Mouse (Mus musculus): ENCODE measurements around the gene Cend1.

Cend1 gene

DNA sequence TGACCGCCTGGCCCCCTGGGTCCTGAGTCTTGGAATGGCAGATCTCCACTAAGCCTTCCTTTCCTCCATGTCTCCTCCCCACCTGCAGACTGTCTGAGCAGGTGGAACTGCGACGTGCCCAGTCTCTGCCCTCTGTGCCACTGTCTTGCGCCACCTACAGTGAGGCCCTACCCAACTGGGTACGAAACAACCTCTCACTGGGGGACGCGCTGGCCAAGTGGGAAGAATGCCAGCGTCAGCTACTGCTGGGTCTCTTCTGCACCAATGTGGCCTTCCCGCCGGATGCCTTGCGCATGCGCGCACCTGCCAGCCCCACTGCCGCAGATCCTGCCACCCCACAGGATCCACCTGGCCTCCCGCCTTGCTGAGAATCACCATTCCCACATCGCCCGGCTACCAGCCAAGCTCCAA, 30.0 kb upstream of the Cend1 start:
- POLR2A ChIA-PET: interaction anchor here in 3 of 4 experiments (1.0 to 38.4 kb wide), 18 partner anchors 0 to 231 kb away, joined by 3 to 944 read pairs (median 6); partner anchors contain the start of genes Cd151 (in 2 of the 3), Cracr2b (in 2 of the 3), Pidd1 (in 2 of the 3) and Pnpla2 (in 2 of the 3)
- CTCF ChIA-PET: interaction anchor here (0.5 to 3.8 kb wide), 24 partner anchors 9 to 384 kb away, joined by 3 to 27 read pairs (median 5); partner anchors contain the start of genes Eps8l2 (in 1 of the 4), Pidd1 (in 1 of the 4), Polr2l (in 1 of the 4) and Rplp2 (in 1 of the 4)

DNA sequence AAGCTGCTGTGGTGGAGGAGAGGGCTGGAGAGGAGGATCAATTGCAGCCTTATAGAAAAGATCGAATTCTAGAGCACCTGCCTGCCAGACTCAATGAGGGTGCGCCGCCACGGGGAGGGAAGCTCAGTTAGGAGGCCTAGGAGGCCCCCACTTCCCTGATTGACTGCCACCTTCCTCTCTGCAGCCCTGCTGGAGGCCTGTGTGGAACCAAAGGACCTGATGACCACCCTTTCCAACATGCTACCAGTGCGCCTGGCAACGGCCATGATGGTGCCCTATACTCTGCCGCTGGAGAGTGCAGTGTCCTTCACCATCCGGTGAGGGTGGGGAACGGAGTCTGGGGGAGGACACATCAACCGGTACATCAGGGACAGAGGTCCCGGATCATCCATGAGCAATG, 29.4 kb upstream of the Cend1 start:
- CTCF ChIA-PET: interaction anchor here (0.5 to 3.8 kb wide), 42 partner anchors 8 to 1205 kb away, joined by 3 to 27 read pairs (median 3); partner anchors contain the start of genes Cend1 (in 2 of the 4), Rplp2 (in 2 of the 4), Cd151 (in 1 of the 4) and Chid1 (in 1 of the 4)
- POLR2A ChIA-PET: interaction anchor here in 3 of 4 experiments (0.6 to 38.4 kb wide), 26 partner anchors 1 to 545 kb away, joined by 3 to 944 read pairs (median 3); partner anchors contain the start of genes Rplp2 (in 3 of the 3), Cd151 (in 2 of the 3), Cend1 (in 2 of the 3) and Cracr2b (in 2 of the 3)

DNA sequence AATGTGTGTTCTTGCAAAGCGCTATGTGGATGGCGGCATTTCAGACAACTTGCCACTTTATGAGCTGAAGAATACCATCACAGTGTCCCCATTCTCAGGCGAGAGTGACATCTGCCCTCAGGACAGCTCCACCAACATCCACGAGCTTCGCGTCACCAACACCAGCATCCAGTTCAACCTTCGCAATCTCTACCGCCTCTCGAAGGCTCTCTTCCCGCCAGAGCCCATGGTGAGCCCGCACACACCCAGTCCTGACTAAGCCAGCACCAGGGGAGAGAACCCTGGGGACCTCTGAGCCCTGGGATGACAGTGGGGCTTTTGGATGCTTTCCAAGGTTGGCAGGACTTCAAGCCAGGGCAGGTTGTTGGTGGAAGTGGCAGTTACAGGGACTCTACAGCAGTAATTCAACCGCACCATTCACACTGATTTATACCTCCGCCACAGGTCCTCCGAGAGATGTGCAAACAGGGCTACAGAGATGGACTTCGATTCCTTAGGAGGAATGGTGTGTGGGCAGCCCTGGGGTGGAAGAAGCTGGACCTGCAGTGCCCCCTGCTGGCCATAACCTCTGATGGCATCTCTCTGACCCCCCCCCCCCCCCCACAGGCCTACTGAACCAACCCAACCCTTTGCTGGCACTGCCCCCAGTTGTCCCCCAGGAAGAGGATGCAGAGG, 28.8 kb upstream of the Cend1 start:
- ChIA-PET POLR2A (interaction anchor here in 3 of 4 experiments (0.6 to 38.4 kb wide), 25 partner anchors 0 to 545 kb away, joined by 3 to 944 read pairs (median 4); partner anchors contain the start of genes Rplp2 (in 3 of the 3), Cd151 (in 2 of the 3), Cend1 (in 2 of the 3) and Cracr2b (in 2 of the 3)), CTCF (interaction anchor here (0.5 to 3.8 kb wide), 44 partner anchors 9 to 913 kb away, joined by 3 to 27 read pairs (median 3); partner anchors contain the start of genes Rplp2 (in 2 of the 4), Cd151 (in 1 of the 4), Cend1 (in 1 of the 4) and Chid1 (in 1 of the 4))

- CTCF ChIA-PET: interaction anchor here (0.5 to 3.8 kb wide), 15 partner anchors 10 to 159 kb away, joined by 3 to 27 read pairs (median 6); partner anchors contain the start of genes Cd151 (in 1 of the 4), Eps8l2 (in 1 of the 4) and Rplp2 (in 1 of the 4)
These were observed 27.9 kb upstream of the Cend1 start for GRCm38 (mm10) chr7:141457236-141457635.

DNA sequence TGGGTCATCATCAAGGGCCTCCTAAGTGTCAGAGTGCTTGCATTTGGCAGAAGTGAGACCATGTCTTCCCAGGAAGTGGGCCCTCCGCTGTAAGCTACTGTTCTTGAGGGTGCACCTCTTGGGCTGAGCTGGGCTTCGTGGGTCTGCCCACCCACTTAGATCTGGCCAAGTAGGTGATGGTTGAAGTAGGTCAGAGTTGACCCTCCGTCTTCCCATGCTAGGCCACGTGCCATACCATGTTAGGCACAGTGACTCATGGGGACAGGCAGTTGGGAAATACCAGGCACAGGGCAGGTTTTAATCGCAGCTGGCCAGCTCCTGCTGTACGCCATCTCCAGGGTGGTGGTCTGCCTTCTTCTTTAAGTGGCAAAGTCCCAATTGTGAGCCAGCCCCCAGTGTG, 27.4 kb upstream of the Cend1 start:
- ChIA-PET POLR2A (interaction anchor here in 3 of 4 experiments (0.6 to 38.4 kb wide), 9 partner anchors 1 to 51 kb away, joined by 3 to 944 read pairs (median 465); partner anchors contain the start of genes Cd151 (in 2 of the 3), Cracr2b (in 2 of the 3), Pnpla2 (in 2 of the 3) and Polr2l (in 2 of the 3)), CTCF (interaction anchor here in 2 of 4 experiments (0.6 to 3.2 kb wide), 5 partner anchors 12 to 118 kb away, joined by 3 to 21 read pairs (median 9); partner anchors contain the start of genes Cd151 (in 1 of the 2) and Eps8l2 (in 1 of the 2))

More at GRCm38 (mm10) chr7:141457236-141457635, 27.9 kb upstream of the Cend1 start:
- POLR2A ChIA-PET: interaction anchor here in 3 of 4 experiments (0.6 to 38.4 kb wide), 11 partner anchors 1 to 194 kb away, joined by 3 to 944 read pairs (median 8); partner anchors contain the start of genes Cd151 (in 2 of the 3), Cracr2b (in 2 of the 3), Pnpla2 (in 2 of the 3) and Polr2l (in 2 of the 3)

- ChIA-PET POLR2A (interaction anchor here (0.6 to 38.4 kb wide), 26 partner anchors 3 to 482 kb away, joined by 3 to 944 read pairs (median 6); partner anchors contain the start of genes Polr2l (in 3 of the 4), Rplp2 (in 3 of the 4), Tspan4 (in 3 of the 4) and Cd151 (in 2 of the 4)), CTCF (interaction anchor here in 2 of 4 experiments (0.6 to 3.2 kb wide), 10 partner anchors 9 to 177 kb away, joined by 3 to 21 read pairs (median 6); partner anchors contain the start of genes Cd151 (in 1 of the 2), Pidd1 (in 1 of the 2), Rplp2 (in 1 of the 2) and Sct (in 1 of the 2))
These were observed 26.5 kb upstream of the Cend1 start for GRCm38 (mm10) chr7:141455610-141456314.

- ChIA-PET POLR2A (interaction anchor here (0.6 to 38.4 kb wide), 33 partner anchors 4 to 482 kb away, joined by 3 to 944 read pairs (median 4); partner anchors contain the start of genes Cd151 (in 3 of the 4), Polr2l (in 3 of the 4), Rplp2 (in 3 of the 4) and Tspan4 (in 3 of the 4)), CTCF (interaction anchor here in 2 of 4 experiments (0.6 to 3.2 kb wide), 14 partner anchors 8 to 176 kb away, joined by 3 to 21 read pairs (median 4); partner anchors contain the start of genes Cd151 (in 1 of the 2), Rplp2 (in 1 of the 2) and Sct (in 1 of the 2))
These were observed 25.8 kb upstream of the Cend1 start, which contains the start of gene Pnpla2 for GRCm38 (mm10) chr7:141454967-141455551. Gene Pnpla2 (plus strand): TSS chr7:141455198.

GRCm38 (mm10) chr7:141453636-141454035, 24.3 kb upstream of the Cend1 start:
- POLR2A ChIA-PET: interaction anchor here (0.6 to 26.7 kb wide), 14 partner anchors 10 to 238 kb away, joined by 3 to 944 read pairs (median 8); partner anchors contain the start of genes Cd151 (in 2 of the 4), Cend1 (in 2 of the 4), Cracr2b (in 2 of the 4) and Pidd1 (in 2 of the 4)
- CTCF ChIA-PET: interaction anchor here in 1 of 4 experiments (0.7 to 3.2 kb wide), 3 partner anchors 16 to 75 kb away, joined by 3 to 15 read pairs (median 3); partner anchors contain the start of gene Slc25a22

DNA sequence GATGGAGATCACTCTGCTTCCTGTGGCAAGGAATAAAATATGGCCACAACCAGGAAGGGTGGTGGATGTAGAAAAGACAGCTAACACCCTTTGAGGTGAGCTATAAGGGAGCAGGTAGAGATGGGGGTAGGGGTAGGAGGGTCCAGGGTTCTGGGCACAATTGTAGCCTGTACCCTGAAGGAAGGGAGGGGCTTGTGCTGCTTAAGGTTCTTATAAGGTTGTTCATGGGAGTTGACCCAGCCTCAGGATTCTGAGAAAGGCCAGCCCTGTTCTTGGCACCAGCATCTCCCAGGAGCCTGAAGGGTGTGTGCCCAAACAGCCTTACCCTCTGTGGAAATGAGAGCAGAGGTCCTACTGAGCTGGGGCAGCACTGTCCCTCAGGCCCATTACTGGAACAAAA, 22.6 kb upstream of the Cend1 start:
- POLR2A ChIA-PET: interaction anchor here (0.6 to 26.7 kb wide), 23 partner anchors 8 to 235 kb away, joined by 3 to 944 read pairs (median 3); partner anchors contain the start of genes Cd151 (in 3 of the 4), Polr2l (in 3 of the 4), Taldo1 (in 3 of the 4) and Tspan4 (in 3 of the 4)
- CTCF ChIA-PET: interaction anchor here in 2 of 4 experiments (1.5 to 1.8 kb wide), 2 partner anchors 9 to 12 kb away, joined by 5 to 6 read pairs; no protein-coding TSS in a partner anchor

DNA sequence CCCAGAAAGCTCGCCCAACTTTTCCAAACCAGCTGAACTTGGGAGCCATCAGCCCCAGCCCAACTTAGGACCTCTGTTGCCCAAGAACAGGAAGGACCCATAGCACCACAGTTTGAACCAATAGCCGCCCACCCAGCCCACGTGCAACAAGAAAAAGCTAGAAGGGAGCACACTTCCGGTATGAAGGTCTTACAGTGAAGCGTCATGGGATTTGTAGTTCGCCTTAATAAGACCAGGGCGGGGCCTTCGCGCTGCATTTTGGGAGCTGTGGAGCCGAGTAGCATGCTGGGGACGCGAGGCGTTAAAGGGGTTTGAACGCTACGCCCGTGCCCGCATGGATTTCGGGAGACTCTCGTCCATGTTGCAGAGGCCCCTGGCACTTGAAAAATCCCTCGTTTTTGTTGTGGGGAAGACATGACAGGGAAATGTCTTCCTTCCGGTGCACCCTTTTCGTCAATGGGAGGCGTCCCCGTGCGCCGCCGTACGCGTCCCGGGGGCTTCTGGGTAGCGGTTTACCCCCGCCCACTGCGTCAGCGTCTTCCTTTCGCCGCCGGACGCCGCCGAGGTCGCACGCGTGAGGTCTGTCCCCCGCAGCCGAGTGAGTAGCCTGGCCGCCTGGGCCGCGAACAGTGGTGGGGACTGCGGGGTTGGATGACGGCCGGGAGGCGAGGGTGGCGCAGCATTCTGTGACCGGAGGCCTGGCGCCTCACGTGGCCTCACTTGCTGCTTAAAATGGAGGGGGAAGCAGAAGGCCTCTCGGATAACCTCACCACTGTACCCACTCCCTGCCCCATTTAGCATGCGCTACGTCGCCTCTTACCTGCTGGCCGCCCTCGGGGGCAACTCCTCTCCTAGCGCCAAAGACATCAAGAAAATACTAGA, 18.1 kb upstream of the Cend1 start, which contains the start of gene Rplp2:
Gene Rplp2 (plus strand): TSS at position 261 of the 882 bp plus-strand sequence.
- ChIA-PET CTCF (interaction anchor here (0.6 to 1.4 kb wide), 18 partner anchors 8 to 177 kb away, joined by 3 to 14 read pairs (median 4); partner anchors contain the start of gene Taldo1 (in 1 of the 4)), POLR2A (interaction anchor here (0.5 to 26.7 kb wide), 68 partner anchors 8 to 1606 kb away, joined by 3 to 944 read pairs (median 4); partner anchors contain the start of genes Cd151 (in 4 of the 4), Chid1 (in 3 of the 4), Cracr2b (in 3 of the 4) and Polr2l (in 3 of the 4))

GRCm38 (mm10) chr7:141446374-141446773, 17.1 kb upstream of the Cend1 start:
- POLR2A ChIA-PET: interaction anchor here (0.6 to 26.7 kb wide), 36 partner anchors 8 to 604 kb away, joined by 3 to 944 read pairs (median 6); partner anchors contain the start of genes Cd151 (in 3 of the 4), Cend1 (in 2 of the 4), Chid1 (in 2 of the 4) and Cracr2b (in 2 of the 4)
- CTCF ChIA-PET: interaction anchor here (0.6 to 1.4 kb wide), 13 partner anchors 9 to 167 kb away, joined by 3 to 14 read pairs (median 4); no protein-coding TSS in a partner anchor

- CTCF ChIA-PET: interaction anchor here in 3 of 4 experiments (0.5 to 2.9 kb wide), 23 partner anchors 8 to 228 kb away, joined by 3 to 17 read pairs (median 5); partner anchors contain the start of genes Cend1 (in 2 of the 3), Pnpla2 (in 2 of the 3), Taldo1 (in 2 of the 3) and Eps8l2 (in 1 of the 3)
- POLR2A ChIA-PET: interaction anchor here in 3 of 4 experiments (0.9 to 21.5 kb wide), 32 partner anchors 8 to 418 kb away, joined by 3 to 465 read pairs (median 7); partner anchors contain the start of genes Cd151 (in 2 of the 3), Cend1 (in 2 of the 3), Cracr2b (in 2 of the 3) and Pnpla2 (in 2 of the 3)
These were observed 14.5 kb upstream of the Cend1 start, which contains the start of gene Pidd1 for GRCm38 (mm10) chr7:141443828-141444237. Gene Pidd1 (minus strand): TSS chr7:141444025.

DNA sequence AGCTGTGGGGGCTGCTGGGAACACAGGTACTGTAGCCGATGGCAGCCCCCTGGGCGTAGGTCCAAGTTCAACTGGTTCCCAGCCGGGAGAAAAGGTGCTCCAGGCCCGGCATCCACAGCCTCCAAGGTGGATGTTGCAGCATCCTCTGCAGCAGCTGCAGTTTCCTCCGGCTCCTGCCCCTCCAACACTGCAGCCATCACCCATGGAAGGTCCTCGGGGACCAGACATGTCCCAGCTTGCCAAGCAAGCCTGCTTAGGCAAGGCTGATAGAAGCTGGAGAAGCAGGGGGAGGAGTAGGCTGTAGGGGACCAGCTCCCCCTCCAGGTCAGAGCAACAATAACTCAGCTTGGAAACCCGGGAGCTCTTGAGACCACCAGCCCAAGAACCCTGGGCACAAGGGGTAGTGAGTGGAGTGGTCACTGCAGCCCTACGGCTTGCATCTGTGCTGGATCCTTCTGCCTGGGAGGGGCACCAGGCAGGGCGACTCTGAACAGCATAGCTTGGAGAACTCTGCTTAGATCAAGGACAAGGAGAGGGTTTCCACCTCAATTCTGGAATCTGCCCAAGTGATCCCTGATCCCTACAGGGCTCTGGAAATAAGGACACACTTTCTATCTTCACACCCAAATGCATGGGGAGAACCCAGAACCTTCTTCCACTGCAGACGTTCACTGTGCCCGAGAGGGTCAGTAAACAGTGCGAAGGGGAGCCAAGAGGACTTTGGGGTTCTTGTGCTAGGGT, 14.0 kb upstream of the Cend1 start:
- CTCF ChIA-PET: interaction anchor here (0.5 to 2.9 kb wide), 31 partner anchors 9 to 227 kb away, joined by 3 to 17 read pairs (median 5); partner anchors contain the start of genes Cend1 (in 2 of the 4), Pnpla2 (in 2 of the 4), Taldo1 (in 2 of the 4) and Eps8l2 (in 1 of the 4)

More for the DNA sequence above, 14.0 kb upstream of the Cend1 start:
- POLR2A ChIA-PET: interaction anchor here in 3 of 4 experiments (0.6 to 21.5 kb wide), 41 partner anchors 8 to 417 kb away, joined by 3 to 465 read pairs (median 5); partner anchors contain the start of genes Pnpla2 (in 3 of the 3), Cd151 (in 2 of the 3), Cend1 (in 2 of the 3) and Cracr2b (in 2 of the 3)
